Mouse (Mus musculus) left cerebral cortex, adult 8-10 months (tissue): ENCODE measurements around the gene Bnipl. TPM values are rescaled to one million over a fixed set of nuclear protein-coding genes. Genes with fewer than 3 reads are reported as not detected.

ENCODE experiments used
- DNase-seq, 2 experiments: peaks; one replicate each; pipeline ENCODE4 v3.0.0; 2022; ENCODE audit warnings: low spot score in 2 of 2
- total RNA-seq, 4 experiments: library from RNA; stranded (reverse); gene quantifications; 2 replicates each; pipeline ENCODE4 v1.2.4; 2022

The Bnipl gene
- total RNA-seq, 4 experiments from 2014 or later, result 0.37 to 0.72 (median 0.67) TPM; not detected in 1

GRCm38 (mm10) chr3:95240900-95241299, 10.1 kb downstream of the Bnipl start:
- DNase-seq, result no peak

DNA sequence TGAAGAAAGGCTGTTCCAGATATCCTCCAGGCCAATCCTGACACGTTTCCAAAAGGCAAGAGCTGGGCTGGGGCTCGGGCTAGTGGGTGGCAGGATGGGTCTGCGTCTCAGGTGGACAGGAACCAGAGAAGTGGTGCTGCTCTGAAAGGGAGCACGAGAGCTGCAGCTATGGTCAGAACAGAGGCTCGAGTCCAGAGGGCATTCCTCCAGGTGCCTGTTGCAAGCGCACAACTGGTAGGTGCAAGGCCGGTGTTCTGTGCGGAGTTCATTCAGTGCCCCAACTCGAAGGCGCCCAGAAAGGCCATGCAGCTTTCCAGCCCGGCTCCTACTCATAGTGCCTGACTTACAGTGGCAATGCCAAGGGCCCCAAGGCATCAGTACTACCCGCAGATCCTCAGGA, 11.0 kb downstream of the Bnipl start:
- DNase-seq, result no peak

DNA sequence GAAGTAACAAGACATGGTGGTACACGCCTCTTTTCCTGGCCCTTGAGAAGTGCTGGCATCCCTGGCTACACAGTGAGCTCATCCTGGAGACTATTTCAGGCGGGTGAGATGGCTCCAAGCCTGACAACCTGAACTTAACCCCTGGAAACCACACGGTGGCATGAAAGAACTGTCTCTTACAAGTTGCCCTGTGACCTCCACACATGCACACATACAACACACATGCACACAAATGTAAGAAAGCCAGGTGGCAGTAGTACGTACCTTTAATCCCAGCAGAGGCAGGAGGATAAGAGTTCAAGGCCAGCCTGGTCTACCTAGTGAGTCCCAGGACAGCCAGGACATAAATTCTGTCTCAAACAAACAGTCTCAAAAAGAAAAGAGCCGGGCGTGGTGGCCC, 12.0 kb downstream of the Bnipl start:
- no peak for DNase-seq

DNA sequence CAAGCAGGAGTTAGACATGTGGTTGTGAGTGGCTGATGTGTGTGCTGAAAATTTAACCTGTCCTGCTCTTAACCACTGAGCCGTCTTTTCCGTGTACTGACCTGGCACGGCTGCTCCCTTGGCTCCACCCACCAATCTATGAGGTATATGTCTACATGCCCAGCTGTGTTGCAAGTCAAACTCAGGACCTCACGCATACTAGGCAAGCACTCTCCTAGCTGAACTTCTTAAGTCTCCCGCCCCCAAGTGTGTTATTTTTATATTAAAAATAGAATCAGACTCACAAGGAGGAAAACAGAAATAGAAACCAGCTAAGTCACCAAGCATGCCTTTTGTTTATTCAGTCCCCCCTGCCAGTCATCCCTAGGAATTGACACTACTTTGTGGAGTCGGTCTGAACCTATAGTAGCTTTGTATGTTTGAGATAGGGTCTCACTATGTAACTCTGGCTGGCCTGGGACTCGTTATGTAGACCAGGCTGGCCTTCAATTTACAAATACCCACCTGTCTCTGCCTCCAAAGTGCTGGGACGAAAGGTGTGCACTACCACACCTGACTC, 13.4 kb downstream of the Bnipl start:
- DNase-seq, result no peak

DNA sequence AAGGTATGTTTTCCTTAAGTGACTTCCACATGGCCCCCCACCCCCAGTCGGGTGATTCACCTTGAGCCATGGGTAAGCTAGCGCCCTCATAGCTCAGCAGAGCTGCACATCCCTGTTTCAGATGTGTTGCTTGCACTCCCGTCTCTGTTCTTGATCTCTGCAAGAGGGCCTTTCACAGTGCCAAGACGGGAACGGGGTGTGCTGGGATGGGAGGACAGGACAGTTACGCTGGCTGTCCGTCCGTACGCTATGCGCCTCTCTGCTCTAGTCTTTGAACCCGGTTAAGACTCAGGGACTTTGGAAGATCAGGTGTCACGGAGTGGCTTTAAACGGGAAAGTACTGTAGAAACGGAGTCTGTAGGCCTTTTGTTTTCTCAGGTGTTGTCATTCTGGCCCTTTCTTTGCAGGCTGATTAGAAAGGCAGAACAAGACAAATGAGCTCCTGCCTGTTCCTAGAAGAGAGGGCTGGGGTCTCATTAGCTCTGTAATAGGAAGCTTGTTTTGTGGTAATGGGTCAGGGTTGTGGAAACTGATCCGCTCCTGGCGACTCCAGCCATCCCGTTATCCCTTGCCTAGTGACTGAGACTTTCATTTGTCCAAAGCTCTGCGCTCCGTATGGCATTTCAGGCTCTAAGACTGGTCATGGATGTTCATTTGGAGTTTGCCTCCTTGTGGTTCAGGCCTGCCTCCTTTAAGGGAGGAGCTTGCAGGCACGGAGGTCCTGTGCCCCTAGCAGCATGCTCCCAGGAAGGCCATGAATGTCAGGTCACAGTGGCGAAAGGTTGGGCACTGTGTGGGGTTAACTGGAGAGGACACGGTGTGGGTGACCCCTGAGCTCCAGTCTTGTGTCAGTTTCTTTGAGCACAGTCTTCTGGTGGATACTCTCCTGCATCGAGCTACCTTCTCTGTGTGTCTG, 15.3 kb downstream of the Bnipl start:
- DNase-seq, result no peak

DNA sequence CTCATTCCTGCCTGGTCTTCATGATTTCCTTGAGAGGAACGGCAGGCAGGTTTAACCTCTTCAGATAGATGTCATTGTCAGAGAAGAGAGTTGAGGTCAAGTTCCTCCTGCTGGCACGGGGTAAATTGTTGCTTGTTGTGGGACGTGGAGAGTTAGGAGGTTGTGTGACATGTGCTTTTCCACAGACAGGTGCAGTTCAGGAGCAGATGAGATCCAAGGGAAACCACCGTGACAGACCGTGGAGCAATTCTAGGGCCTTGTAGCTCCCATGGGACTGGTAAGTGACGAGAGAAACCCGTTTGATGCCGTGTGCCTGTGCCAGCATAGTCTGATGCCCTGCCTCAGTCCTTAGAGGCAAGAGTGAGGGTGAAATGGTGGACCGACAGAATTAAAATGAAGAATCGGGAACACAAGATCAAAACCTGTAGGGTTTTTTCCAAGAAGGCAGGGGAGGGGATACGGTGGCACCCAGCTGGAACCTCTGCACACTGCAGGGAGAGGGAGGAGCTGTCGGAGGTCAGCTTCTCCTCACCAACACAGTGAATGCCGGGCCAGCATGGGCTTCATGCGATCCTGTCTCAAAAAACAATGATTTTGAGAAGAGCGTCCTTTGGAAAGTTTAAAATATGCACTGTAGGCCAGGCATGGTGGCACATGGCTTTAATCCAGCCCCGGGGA, 17.6 kb downstream of the Bnipl start:
- no peak for DNase-seq

DNA sequence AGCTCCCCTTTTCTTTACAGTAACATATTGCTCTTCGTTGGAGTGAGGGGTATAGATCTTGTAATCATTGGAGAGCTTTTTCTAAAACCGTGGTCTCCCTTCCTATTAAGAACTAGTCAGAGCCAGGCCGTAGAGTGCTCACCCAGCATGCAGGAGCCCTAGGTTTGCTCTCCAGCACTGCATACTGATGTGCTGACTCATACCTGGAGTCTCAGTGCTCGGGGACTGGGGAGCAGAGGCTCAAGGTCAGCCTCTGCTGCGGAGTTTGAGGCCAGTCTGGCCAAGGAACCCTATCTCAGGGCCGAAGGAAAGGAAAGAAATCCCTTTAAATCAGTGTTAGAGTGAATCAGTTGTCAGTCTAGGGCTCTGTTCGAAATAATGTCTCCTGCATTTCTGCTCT, 18.2 kb downstream of the Bnipl start:
- DNase-seq, result no peak

DNA sequence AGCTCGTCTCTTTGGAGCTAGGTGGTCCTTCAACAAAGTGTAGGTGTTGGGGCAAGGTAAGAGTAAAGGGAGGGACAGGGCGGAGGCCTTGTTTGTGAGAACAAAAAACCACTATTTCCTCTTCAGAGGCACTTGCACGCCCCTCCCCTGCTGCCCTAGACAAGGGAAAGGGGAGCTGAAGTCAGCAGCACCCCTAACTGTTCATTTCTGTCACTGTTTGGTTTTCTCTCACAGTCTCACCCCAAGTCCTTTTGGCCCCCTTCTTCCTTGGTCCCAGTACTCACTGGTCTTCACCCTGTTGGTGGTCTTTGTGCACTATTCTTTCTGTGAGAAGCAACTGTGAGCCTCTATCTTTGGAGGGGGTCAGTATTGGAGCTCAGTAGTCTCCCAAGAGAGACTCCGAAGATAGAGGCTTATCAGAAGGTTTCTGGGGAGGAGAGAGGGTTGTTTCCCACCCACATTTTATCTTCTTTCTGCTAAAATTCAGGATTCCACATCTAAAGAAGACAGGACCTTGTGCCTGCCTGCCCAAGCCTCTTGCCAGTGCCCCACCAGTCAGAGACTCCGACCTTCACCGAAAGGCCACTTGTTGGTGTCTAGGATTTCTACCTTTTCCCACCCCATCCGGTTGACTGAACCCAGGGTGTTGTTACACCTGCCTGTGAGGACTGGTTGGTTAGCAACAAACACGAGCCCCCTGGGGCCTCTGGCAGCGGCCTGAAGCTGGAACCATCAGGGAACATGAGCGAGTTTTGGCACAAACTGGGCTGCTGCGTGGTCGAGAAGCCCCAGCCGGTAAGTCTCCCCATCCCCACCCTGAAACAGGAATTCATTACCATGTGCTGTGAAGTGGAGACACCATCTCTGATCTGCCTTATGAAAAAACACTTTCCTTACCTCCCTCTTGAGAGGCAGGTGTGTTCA, 19.4 kb downstream of the Bnipl start, which contains the start of gene Mllt11:
Gene Mllt11, minus strand, starts transcription at position 874 of the 924 bp plus-strand sequence.
- DNase-seq, result no peak

DNA sequence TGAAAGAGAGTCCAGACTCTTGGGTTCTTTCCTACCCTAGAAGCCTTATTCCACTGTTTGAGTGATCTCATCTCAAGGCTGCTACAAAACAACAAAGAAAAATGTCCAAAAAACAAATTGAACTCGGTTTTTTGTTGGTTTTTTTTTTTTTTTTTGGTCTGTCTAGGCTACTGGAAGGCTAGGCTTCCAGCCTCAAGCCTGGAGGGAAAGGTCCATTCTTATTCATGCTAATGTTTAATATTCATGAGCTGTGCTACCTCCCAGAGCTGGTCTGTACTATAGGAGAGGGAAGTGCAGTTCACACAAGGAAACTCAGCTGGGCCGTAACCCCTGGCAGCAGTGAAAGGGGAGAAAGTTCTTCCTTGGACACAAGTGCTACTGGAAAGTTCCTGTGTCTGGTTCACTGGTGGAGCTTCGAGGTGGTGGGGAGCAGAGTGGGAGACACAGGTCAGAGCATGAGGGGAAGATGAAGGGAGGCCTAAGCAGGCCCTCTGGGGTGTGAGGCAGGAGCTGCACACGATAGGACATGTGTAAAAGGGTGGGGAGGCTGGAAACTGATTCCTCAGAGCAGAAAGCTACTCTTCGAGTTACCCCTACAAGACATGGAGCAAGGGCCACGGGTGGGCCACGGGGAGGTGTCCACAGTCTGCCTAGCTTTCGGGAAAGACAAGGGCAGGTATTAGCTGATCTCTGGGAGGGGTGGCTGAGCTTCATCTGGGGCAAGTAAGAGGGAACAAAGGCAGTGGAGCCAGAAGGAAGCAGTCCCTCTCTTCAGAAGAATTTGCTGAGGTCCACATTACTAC, 20.3 kb downstream of the Bnipl start:
- DNase-seq, result no peak

- DNase-seq, result peak in 1 of 2 experiments; percentile 63
Observed at GRCm38 (mm10) chr3:95229781-95230494, 21.1 kb downstream of the Bnipl start.

GRCm38 (mm10) chr3:95228894-95229780, 21.9 kb downstream of the Bnipl start:
- DNase-seq, result peak; percentile 45 to 74

GRCm38 (mm10) chr3:95228148-95228893, 22.7 kb downstream of the Bnipl start, which contains the start of gene Cdc42se1:
TSS of gene Cdc42se1 (plus strand) at chr3:95228732.
- peak; percentile 75 to 89 for DNase-seq

- no peak for DNase-seq
Observed at GRCm38 (mm10) chr3:95227214-95227613, 23.8 kb downstream of the Bnipl start.

DNA sequence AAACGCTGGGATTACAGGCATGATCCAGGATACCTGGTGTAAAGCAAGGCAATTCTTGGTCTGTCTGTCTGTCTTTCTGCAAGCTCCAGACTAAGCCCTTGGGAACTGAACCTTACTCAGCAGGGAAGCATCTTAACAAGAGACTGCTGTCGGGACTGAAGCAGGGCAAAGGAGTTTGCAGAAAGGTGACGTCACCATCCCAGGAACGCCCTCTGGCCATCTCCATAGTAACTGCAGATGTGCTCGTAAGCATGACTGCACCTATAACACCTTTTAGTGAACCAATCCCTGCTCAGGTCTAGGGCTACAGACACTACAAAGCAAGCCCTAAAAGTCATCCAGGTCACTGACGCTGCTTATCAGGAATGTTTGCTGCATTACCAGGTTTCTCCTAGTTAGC, 26.7 kb downstream of the Bnipl start:
- no peak for DNase-seq

DNA sequence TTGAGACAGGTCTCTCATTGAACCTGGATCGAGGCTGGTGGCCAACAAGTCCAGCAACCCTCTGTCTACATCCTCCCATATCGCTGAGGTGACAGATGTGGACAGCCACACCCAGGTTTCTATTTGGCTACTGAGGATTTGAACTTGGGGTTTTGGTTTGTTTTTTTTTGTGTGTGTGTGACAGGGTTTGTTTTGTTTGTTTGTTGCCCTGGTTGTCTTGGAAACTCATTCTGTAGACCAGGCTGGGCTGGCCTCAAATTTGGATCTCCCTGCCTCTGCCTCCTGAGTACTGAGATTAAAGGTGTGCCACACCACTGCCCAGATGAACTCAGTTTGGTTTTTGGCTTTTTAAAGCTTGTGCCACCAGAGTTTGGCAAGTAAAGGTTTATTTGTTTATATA, 28.0 kb downstream of the Bnipl start:
- DNase-seq, result no peak

GRCm38 (mm10) chr3:95218466-95219137, 32.4 kb downstream of the Bnipl start:
- no peak for DNase-seq
